Mouse (Mus musculus): ENCODE results near the gene Adamtsl3. TPM values are rescaled to one million over a fixed set of nuclear protein-coding genes. Genes with fewer than 3 reads are reported as not detected.

The Adamtsl3 gene
- polyA plus RNA-seq, 1 experiment = 0.34 TPM

- no peak for TF ChIP-seq POLR2A (IDR thresholded peaks at IDR 0.05; ENCODE audit: insufficient read depth, low read length)
- no peak for TF ChIP-seq CTCF (IDR thresholded peaks at IDR 0.05; ENCODE audit: low read depth, low read length)
- no peak for TF ChIP-seq EP300 (IDR thresholded peaks at IDR 0.05; ENCODE audit: insufficient read depth, low read depth, low read length)
- no peak overlapping the region for H3K4me3 ChIP-seq (ENCODE audit: low read depth, low read length)
These were observed 220.9 kb downstream of the Adamtsl3 start for GRCm38 (mm10) chr7:82556417-82556816.

GRCm38 (mm10) chr7:82557111-82557510, 221.6 kb downstream of the Adamtsl3 start:
- no peak for TF ChIP-seq POLR2A (IDR thresholded peaks at IDR 0.05; ENCODE audit: insufficient read depth, low read length)
- no peak for TF ChIP-seq EP300 (IDR thresholded peaks at IDR 0.05; ENCODE audit: insufficient read depth, low read depth, low read length)
- no peak for TF ChIP-seq CTCF (IDR thresholded peaks at IDR 0.05; ENCODE audit: low read depth, low read length)
- H3K9ac ChIP-seq (ENCODE audit: low read depth, poor library complexity, severe bottlenecking) = no peak overlapping the region
- no peak overlapping the region for H3K4me3 ChIP-seq (ENCODE audit: low read depth, low read length)
- no peaks in the 10 kb centered on the region for H3K9me3 ChIP-seq (replicated peaks; ENCODE audit: control insufficient read depth, insufficient read depth, low read length, poor library complexity, severe bottlenecking)
- no peaks in the 10 kb centered on the region for H3K27me3 ChIP-seq (ENCODE audit: control insufficient read depth, insufficient read depth, low read length, poor library complexity, severe bottlenecking)
- H3K36me3 ChIP-seq (ENCODE audit: control insufficient read depth, insufficient read depth, low read length, poor library complexity, severe bottlenecking) = no peaks in the 10 kb centered on the region
- H3K4me1 ChIP-seq (ENCODE audit: control insufficient read depth, insufficient read depth, low read length) = no peaks in the 10 kb centered on the region
- H3K27ac ChIP-seq (ENCODE audit: insufficient read depth, low read length) = no peak overlapping the region

More at GRCm38 (mm10) chr7:82556417-82556816, 220.9 kb downstream of the Adamtsl3 start:
- Histone ChIP-seq H3K9ac (ENCODE audit: low read depth, poor library complexity, severe bottlenecking) (no peak overlapping the region), H3K27me3 (ENCODE audit: control insufficient read depth, insufficient read depth, low read length, poor library complexity, severe bottlenecking) (no peaks in the 10 kb centered on the region), H3K36me3 (ENCODE audit: control insufficient read depth, insufficient read depth, low read length, poor library complexity, severe bottlenecking) (no peaks in the 10 kb centered on the region), H3K27ac (ENCODE audit: insufficient read depth, low read length) (no peak overlapping the region), H3K9me3 (replicated peaks; ENCODE audit: control insufficient read depth, insufficient read depth, low read length, poor library complexity, severe bottlenecking) (no peaks in the 10 kb centered on the region), H3K4me1 (ENCODE audit: control insufficient read depth, insufficient read depth, low read length) (no peaks in the 10 kb centered on the region)

- H3K27me3 ChIP-seq (ENCODE audit: control insufficient read depth, insufficient read depth, low read length, poor library complexity, severe bottlenecking) = no peaks in the 10 kb centered on the region
- H3K27ac ChIP-seq (ENCODE audit: insufficient read depth, low read length) = no peak overlapping the region
- no peaks in the 10 kb centered on the region for H3K36me3 ChIP-seq (ENCODE audit: control insufficient read depth, insufficient read depth, low read length, poor library complexity, severe bottlenecking)
- no peaks in the 10 kb centered on the region for H3K4me1 ChIP-seq (ENCODE audit: control insufficient read depth, insufficient read depth, low read length)
- H3K4me3 ChIP-seq (ENCODE audit: low read depth, low read length) = no peak overlapping the region
- TF ChIP-seq CTCF (IDR thresholded peaks at IDR 0.05; ENCODE audit: low read depth, low read length) = peak; percentile 34
- no peak for TF ChIP-seq POLR2A (IDR thresholded peaks at IDR 0.05; ENCODE audit: insufficient read depth, low read length)
- H3K9ac ChIP-seq (ENCODE audit: low read depth, poor library complexity, severe bottlenecking) = no peak overlapping the region
- no peaks in the 10 kb centered on the region for H3K9me3 ChIP-seq (replicated peaks; ENCODE audit: control insufficient read depth, insufficient read depth, low read length, poor library complexity, severe bottlenecking)
These were observed 231.2 kb downstream of the Adamtsl3 start for GRCm38 (mm10) chr7:82566688-82567087.

GRCm38 (mm10) chr7:82567811-82568210, 232.3 kb downstream of the Adamtsl3 start:
- no peaks in the 10 kb centered on the region for H3K27me3 ChIP-seq (ENCODE audit: control insufficient read depth, insufficient read depth, low read length, poor library complexity, severe bottlenecking)
- H3K27ac ChIP-seq (ENCODE audit: insufficient read depth, low read length) = no peak overlapping the region
- H3K36me3 ChIP-seq (ENCODE audit: control insufficient read depth, insufficient read depth, low read length, poor library complexity, severe bottlenecking) = no peaks in the 10 kb centered on the region
- no peaks in the 10 kb centered on the region for H3K4me1 ChIP-seq (ENCODE audit: control insufficient read depth, insufficient read depth, low read length)
- H3K9ac ChIP-seq (ENCODE audit: low read depth, poor library complexity, severe bottlenecking) = no peak overlapping the region
- no peak for TF ChIP-seq POLR2A (IDR thresholded peaks at IDR 0.05; ENCODE audit: insufficient read depth, low read length)
- TF ChIP-seq CTCF (IDR thresholded peaks at IDR 0.05; ENCODE audit: low read depth, low read length) = no peak
- TF ChIP-seq EP300 (IDR thresholded peaks at IDR 0.05; ENCODE audit: insufficient read depth, low read depth, low read length) = no peak
- no peak overlapping the region for H3K4me3 ChIP-seq (ENCODE audit: low read depth, low read length)
- H3K9me3 ChIP-seq (replicated peaks; ENCODE audit: control insufficient read depth, insufficient read depth, low read length, poor library complexity, severe bottlenecking) = no peaks in the 10 kb centered on the region

- Histone ChIP-seq H3K4me1 (ENCODE audit: control insufficient read depth, insufficient read depth, low read length) (no peaks in the 10 kb centered on the region), H3K27me3 (ENCODE audit: control insufficient read depth, insufficient read depth, low read length, poor library complexity, severe bottlenecking) (0 out of 2 replicates have a peak, but pooled peaks cover 1% of the 10 kb centered on the region), H3K9me3 (replicated peaks; ENCODE audit: control insufficient read depth, insufficient read depth, low read length, poor library complexity, severe bottlenecking) (no peaks in the 10 kb centered on the region)
These were observed 237.5 kb downstream of the Adamtsl3 start for GRCm38 (mm10) chr7:82572981-82573380.

GRCm38 (mm10) chr7:82580007-82580406, 244.5 kb downstream of the Adamtsl3 start:
- Histone ChIP-seq H3K9ac (ENCODE audit: low read depth, poor library complexity, severe bottlenecking) (no peak overlapping the region), H3K4me3 (ENCODE audit: low read depth, low read length) (no peak overlapping the region), H3K27ac (ENCODE audit: insufficient read depth, low read length) (no peak overlapping the region), H3K27me3 (ENCODE audit: control insufficient read depth, insufficient read depth, low read length, poor library complexity, severe bottlenecking) (0 out of 2 replicates have a peak, but pooled peaks cover 1% of the 10 kb centered on the region), H3K4me1 (ENCODE audit: control insufficient read depth, insufficient read depth, low read length) (no peaks in the 10 kb centered on the region), H3K9me3 (replicated peaks; ENCODE audit: control insufficient read depth, insufficient read depth, low read length, poor library complexity, severe bottlenecking) (no peaks in the 10 kb centered on the region), H3K36me3 (ENCODE audit: control insufficient read depth, insufficient read depth, low read length, poor library complexity, severe bottlenecking) (no peaks in the 10 kb centered on the region)
- no peak for TF ChIP-seq EP300 (IDR thresholded peaks at IDR 0.05; ENCODE audit: insufficient read depth, low read depth, low read length)
- no peak for TF ChIP-seq POLR2A (IDR thresholded peaks at IDR 0.05; ENCODE audit: insufficient read depth, low read length)

More at GRCm38 (mm10) chr7:82572981-82573380, 237.5 kb downstream of the Adamtsl3 start:
- H3K27ac ChIP-seq (ENCODE audit: insufficient read depth, low read length) = no peak overlapping the region
- no peak overlapping the region for H3K4me3 ChIP-seq (ENCODE audit: low read depth, low read length)
- TF ChIP-seq CTCF (IDR thresholded peaks at IDR 0.05; ENCODE audit: low read depth, low read length) (no peak), POLR2A (IDR thresholded peaks at IDR 0.05; ENCODE audit: insufficient read depth, low read length) (no peak)
- H3K9ac ChIP-seq (ENCODE audit: low read depth, poor library complexity, severe bottlenecking) = no peak overlapping the region
- no peaks in the 10 kb centered on the region for H3K36me3 ChIP-seq (ENCODE audit: control insufficient read depth, insufficient read depth, low read length, poor library complexity, severe bottlenecking)

Data from ES-Bruce4 (cell line).